Mouse (Mus musculus) bone marrow, adult 2 months (tissue): ENCODE measurements around the gene Sfxn2.

ENCODE experiments used
- CTCF ChIP-seq: fragments of 200-500 bp; IDR thresholded peaks from 2 replicates; pipeline ENCODE4 v1.5.1; 2011; ENCODE audit warnings: low read length, control low read depth; ENCODE audit not compliant: control insufficient read depth, insufficient read depth
- POLR2A ChIP-seq: fragments of 200-500 bp; IDR thresholded peaks from 2 replicates; pipeline ENCODE4 v1.6.1; 2011; ENCODE audit warnings: low read depth, mild to moderate bottlenecking, control low read depth, low read length, borderline replicate concordance; ENCODE audit not compliant: control insufficient read depth

DNA sequence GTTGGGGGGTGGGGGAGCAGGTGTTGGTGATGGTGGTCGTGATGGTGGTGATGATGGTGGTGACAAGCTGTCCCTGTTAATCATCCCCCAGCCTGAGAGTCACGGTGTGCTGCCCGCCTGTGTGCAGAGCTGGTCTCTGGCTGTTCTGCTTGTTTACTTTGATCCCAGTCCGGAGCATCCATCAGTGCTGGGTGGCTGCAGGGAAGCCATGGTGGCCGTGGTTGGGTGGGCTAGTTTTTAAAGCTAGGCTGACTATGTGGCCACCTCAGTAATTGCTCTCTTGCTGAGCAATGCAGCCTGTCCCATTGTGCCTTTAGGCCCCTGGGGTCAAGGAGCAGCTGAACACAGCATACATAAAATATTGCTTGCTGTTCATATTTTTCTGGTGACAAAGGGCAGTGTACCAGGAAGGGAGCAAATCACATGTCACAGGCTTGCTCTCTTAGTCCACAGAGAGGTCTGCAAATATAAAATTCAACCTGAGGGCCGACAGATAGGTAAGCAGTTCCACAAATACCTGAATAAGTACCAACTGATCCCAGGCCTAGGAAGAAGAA, 38.5 kb upstream of the Sfxn2 start:
- TF ChIP-seq CTCF (no peak), POLR2A (no peak)
